Mouse (Mus musculus) G1E (cell line): ENCODE results near the gene Hoxa11. TPM values are rescaled to one million over a fixed set of nuclear protein-coding genes. Genes with fewer than 3 reads are reported as not detected.

Experiments used
- ATAC-seq: 2 replicates; pipeline ENCODE4 v1.8.0; 2016; ENCODE audit warnings: mild to moderate bottlenecking; ENCODE audit not compliant: insufficient number of reproducible peaks, poor library complexity, low FRiP score, severe bottlenecking; ENCODE audit errors: extremely low read depth
- DNase-seq: peaks from one replicate; pipeline ENCODE4 v3.0.0; 2012; ENCODE audit warnings: low spot score
- H3K27me3 ChIP-seq: 2 replicates; pipeline ENCODE4 v1.6.1; 2012; ENCODE audit warnings: mild to moderate bottlenecking, low read length, inconsistent platforms; ENCODE audit not compliant: insufficient read depth
- H3K36me3 ChIP-seq: replicated peaks from 2 replicates; pipeline ENCODE3; 2012; ENCODE audit warnings: mild to moderate bottlenecking, inconsistent platforms
- H3K4me1 ChIP-seq: 2 replicates; pipeline ENCODE4 v1.6.1; 2012; ENCODE audit warnings: low read depth, low read length, inconsistent platforms, mixed read lengths; ENCODE audit not compliant: insufficient read depth
- H3K4me3 ChIP-seq: 2 replicates; pipeline ENCODE4 v1.5.1; 2012; ENCODE audit warnings: low read depth, mild to moderate bottlenecking, inconsistent platforms, low read length, moderate library complexity, mixed read lengths
- H3K9me3 ChIP-seq: replicated peaks from 2 replicates; pipeline ENCODE4 v1.6.1; 2012; ENCODE audit warnings: inconsistent platforms
- CTCF ChIP-seq: IDR thresholded peaks from 2 replicates; pipeline ENCODE4 v1.5.1; 2012; ENCODE audit warnings: low read depth, low read length, inconsistent platforms, mixed read lengths
- GATA1 ChIP-seq: IDR thresholded peaks from 2 replicates; pipeline ENCODE4 v1.6.1; 2012; ENCODE audit warnings: borderline replicate concordance, low read length, inconsistent platforms, mixed read lengths
- GATA2 ChIP-seq: IDR thresholded peaks from 2 replicates; pipeline ENCODE4 v1.6.1; 2012; ENCODE audit warnings: low read depth, low read length, inconsistent platforms, borderline replicate concordance
- POLR2AphosphoS5 ChIP-seq: IDR thresholded peaks from 2 replicates; pipeline ENCODE4 v1.6.1; 2012; ENCODE audit warnings: low read depth, low read length, inconsistent platforms; ENCODE audit not compliant: insufficient replicate concordance
- TAL1 ChIP-seq: conservative IDR thresholded peaks from 2 replicates; pipeline ENCODE4 v1.6.1; 2012; ENCODE audit warnings: low read depth, low read length, inconsistent platforms, mixed read lengths
- polyA plus RNA-seq: library from polyadenylated mRNA; stranded (reverse); fragments of >175 nt; gene quantifications from 2 replicates; pipeline ENCODE4 v1.2.3, GENCODE M21; 2012
- total RNA-seq, 2 experiments: library from RNA; stranded (forward) in 1 of 2; stranded (reverse) in 1 of 2; fragments of 200-1000 nt in 1 of 2; fragments of >200 nt in 1 of 2; fragmentation: Nextera tagmentation in 1 of 2; gene quantifications; 2 replicates each; pipeline ENCODE4 v1.2.3; 2014 to 2017

Gene Hoxa11
- total and polyA plus RNA-seq, 3 experiments: not detected

DNA sequence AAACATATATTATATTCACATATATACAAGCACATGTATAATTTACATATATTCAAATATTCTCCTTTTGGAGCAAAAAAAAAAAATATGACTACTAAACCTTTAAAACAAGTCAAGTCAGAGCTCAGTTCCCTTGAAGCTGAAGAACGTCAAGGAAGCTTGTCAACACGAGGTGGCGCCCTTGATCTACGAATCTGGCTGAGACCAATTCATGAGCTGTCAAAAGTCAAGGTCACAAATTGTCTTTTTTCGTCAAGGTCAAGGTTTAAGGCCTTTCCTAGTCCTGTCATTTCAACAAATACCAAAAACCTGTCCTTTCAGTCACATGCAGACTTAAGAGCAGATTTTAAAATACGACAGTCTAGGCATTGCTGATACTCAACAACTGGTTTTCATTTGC lies 11.3 kb upstream of the Hoxa11 start:
- H3K36me3 ChIP-seq: no peaks in the 10 kb centered on the region
- TF ChIP-seq GATA2 (no peak), POLR2AphosphoS5 (no peak), GATA1 (no peak), TAL1 (no peak), CTCF (no peak)
- no peak for ATAC-seq
- H3K4me1 ChIP-seq: no peaks in the 10 kb centered on the region
- H3K4me3 ChIP-seq: no peak overlapping the region
- DNase-seq: no peak
- peaks cover 14% of the 10 kb centered on the region; the same call in 1 of the 2 replicates for H3K27me3 ChIP-seq
- peaks cover 12% of the 10 kb centered on the region for H3K9me3 ChIP-seq

DNA sequence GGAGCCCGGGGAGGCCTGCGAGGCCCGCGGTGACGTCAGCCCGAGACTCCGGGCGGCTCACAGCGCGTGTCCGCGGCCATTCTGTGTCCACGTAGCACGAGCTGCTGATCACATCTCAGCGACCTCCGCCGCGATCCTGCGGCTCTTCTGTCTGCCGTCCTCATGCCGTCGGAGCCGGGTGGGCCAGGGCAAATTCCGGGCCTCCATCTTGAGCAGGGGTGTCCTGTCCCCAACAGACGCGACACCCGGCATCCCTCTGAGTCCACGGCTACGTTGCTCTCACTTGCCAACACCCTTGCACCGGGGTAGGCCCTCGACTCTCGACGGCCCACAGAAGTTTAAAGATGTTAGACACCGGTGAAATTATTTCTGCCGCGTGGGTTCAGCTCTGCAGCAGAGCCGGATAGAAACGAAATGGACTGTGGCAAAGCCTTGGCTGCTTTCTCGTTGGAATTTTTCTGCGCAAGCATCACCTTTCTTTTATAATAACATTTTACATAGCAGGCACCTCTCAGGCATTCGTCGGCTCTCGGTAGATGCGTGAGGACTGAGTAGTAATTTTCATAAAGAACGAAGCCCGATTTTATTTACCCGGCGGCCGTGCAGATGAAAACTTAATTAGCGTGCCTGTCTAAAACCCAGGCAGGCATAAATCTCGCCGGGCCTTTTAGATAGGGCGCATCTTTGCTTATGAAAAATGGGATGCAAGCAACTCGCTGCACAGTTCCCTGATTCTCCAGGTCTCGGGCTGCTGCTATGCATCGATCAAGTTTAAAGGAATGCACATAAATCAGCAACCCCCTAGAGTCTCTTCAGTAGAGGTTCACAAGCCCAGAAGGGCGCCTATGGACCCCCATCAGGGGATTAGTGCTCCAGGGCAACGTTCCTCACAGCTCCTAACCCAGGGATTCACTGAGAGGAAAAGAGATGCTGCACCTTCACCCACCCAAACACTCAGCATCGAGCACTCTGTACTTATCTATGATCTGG lies 8.2 kb upstream of the Hoxa11 start:
- H3K9me3 ChIP-seq: no peaks in the 10 kb centered on the region
- no peak overlapping the region for H3K4me3 ChIP-seq
- no peak for DNase-seq
- H3K27me3 ChIP-seq: peaks cover 28% of the 10 kb centered on the region
- H3K4me1 ChIP-seq: no peaks in the 10 kb centered on the region
- H3K36me3 ChIP-seq: no peaks in the 10 kb centered on the region
- no peak for ATAC-seq
- TF ChIP-seq POLR2AphosphoS5 (no peak), GATA2 (no peak), CTCF (no peak), TAL1 (no peak), GATA1 (no peak)

DNA sequence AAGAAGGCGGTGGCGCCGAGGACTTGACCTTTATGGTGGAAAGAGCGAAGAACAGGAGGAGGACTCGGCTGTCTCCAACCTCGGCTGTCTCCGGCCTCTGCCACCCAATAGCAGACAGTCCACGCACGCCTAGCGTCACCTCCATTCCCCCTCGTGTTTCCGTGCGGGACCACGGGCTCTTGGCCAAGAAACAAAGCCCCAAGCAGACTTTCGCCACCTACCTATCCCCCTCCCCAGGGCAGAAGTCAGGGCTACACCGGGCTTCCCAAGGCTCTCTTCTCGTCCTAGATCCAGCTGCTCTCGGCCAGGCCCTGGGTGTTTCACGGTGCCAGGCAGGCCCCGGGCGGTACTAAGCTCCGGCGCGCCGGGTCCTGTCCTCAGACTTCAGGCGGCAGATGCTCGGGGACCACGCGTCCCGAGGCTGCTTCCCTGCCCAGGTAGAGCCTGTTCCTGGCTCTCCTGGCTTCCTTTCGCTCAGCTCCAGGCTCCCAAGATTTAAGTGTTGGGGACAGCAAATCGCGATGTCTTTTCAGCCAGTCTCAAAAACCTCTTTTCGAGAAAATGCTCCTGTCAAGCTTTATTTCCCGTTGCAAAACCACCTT lies 7.3 kb upstream of the Hoxa11 start:
- Histone ChIP-seq H3K27me3 (peaks cover 37% of the 10 kb centered on the region), H3K36me3 (no peaks in the 10 kb centered on the region), H3K4me1 (no peaks in the 10 kb centered on the region), H3K9me3 (no peaks in the 10 kb centered on the region), H3K4me3 (no peak overlapping the region)
- TF ChIP-seq GATA1 (no peak), CTCF (no peak), GATA2 (no peak), TAL1 (no peak), POLR2AphosphoS5 (no peak)
- no peak for ATAC-seq
- DNase-seq: no peak

DNA sequence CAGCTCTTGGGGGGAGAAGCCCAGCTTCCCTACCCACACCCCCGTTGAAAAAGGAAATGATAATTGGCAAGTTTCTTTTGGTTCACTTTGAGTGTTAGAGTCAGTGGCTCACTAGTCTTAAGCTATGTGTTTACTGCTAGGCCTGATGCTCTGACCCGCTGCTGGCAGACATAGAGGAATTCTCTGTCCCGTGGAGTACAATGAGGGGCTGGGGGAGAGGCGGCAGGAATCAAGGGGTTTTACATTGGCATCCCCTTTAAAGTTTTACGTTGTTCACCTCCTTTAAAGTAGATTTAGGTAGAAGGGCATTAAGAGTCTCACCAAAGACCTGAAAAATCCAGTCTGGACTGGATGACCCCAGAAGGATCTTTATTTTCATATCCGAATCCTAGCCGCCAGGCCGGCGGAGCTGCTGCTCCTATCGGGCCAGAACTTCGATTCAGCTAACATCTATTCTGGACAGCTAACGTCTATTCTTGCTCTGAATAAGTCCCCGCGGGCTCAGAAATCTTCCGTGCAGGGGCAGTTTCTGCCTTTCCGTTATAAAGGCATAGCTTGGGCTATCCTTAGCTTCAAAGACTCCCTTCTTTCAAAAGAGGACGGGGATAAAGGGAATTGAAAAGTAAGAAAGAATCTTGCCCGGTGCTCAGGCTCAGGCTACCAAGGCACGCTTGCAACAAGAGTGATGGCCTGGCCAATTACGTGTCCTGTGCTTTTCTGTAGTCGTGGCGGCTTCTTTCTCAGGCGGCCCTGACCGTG lies 6.6 kb upstream of the Hoxa11 start:
- DNase-seq (no peak), ATAC-seq (no peak)
- no peak for TF ChIP-seq GATA2
- no peak for TF ChIP-seq TAL1
- TF ChIP-seq POLR2AphosphoS5: no peak
- TF ChIP-seq GATA1: no peak
- TF ChIP-seq CTCF: no peak
- Histone ChIP-seq H3K36me3 (no peaks in the 10 kb centered on the region), H3K9me3 (no peaks in the 10 kb centered on the region), H3K4me1 (no peaks in the 10 kb centered on the region), H3K27me3 (peaks cover 41% of the 10 kb centered on the region), H3K4me3 (no peak overlapping the region)

DNA sequence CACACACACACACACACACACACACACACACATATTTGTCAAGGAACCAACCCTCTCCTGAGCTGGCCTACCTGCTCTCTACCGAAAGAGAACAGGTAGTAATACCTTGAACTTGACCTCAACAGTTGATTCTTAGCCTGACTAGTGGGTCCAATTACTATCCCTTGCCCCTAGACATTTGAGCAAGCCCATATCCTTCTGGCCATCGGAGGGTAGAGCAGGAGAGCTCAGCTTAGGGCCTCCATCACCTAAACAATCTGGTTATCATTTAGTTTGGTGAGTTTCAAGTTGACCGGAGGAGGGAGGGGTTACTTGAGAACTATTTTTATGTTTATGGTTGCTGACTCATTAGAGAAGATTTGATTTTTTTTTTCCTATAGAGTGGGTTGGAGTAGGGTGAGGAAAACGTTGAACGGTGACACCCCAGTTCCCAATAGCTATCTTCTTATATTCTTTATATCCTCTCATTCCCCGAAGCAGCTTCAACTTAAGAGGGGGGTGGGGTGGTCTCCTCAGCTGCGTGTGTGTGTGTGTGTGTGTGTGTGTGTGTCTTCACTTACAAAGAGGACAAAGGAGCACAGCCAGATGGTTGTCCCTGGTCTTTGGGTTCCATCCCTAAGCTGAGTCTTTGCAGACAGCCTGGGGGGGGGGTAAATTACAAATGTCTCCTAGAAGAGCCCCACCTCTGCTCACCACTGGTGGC lies 5.7 kb upstream of the Hoxa11 start:
- H3K36me3 ChIP-seq: no peaks in the 10 kb centered on the region
- no peak for ATAC-seq
- H3K9me3 ChIP-seq: no peaks in the 10 kb centered on the region
- peaks cover 44% of the 10 kb centered on the region for H3K27me3 ChIP-seq
- TF ChIP-seq GATA1 (no peak), TAL1 (no peak), GATA2 (no peak), POLR2AphosphoS5 (no peak), CTCF (no peak)
- H3K4me3 ChIP-seq: no peak overlapping the region
- no peak for DNase-seq
- H3K4me1 ChIP-seq: no peaks in the 10 kb centered on the region
